Mouse (Mus musculus) layer of hippocampus, postnatal 25 days (tissue): ENCODE measurements at regions not wholly inside any gene's neighbourhood (a gene's known extent, or its start where the extent isn't known, plus 50 kb on each side); places are given as distances from the start of the nearest gene placed in this dataset.

ENCODE experiments used
- DNase-seq, 2 experiments: peaks; one replicate each; pipeline ENCODE4 v3.0.0; 2022; ENCODE audit warnings: mixed read lengths in 2 of 2, low spot score in 1 of 2; ENCODE audit errors: extremely low spot score in 1 of 2

- no peak for DNase-seq
Measured at GRCm38 (mm10) chr1:169060627-169061026, 470.6 kb downstream of the Nuf2 start.

GRCm38 (mm10) chr1:169060145-169060544, 471.1 kb downstream of the Nuf2 start:
- no peak for DNase-seq

- no peak for DNase-seq
Measured at GRCm38 (mm10) chr1:169051863-169052257, 479.4 kb downstream of the Nuf2 start.

DNA sequence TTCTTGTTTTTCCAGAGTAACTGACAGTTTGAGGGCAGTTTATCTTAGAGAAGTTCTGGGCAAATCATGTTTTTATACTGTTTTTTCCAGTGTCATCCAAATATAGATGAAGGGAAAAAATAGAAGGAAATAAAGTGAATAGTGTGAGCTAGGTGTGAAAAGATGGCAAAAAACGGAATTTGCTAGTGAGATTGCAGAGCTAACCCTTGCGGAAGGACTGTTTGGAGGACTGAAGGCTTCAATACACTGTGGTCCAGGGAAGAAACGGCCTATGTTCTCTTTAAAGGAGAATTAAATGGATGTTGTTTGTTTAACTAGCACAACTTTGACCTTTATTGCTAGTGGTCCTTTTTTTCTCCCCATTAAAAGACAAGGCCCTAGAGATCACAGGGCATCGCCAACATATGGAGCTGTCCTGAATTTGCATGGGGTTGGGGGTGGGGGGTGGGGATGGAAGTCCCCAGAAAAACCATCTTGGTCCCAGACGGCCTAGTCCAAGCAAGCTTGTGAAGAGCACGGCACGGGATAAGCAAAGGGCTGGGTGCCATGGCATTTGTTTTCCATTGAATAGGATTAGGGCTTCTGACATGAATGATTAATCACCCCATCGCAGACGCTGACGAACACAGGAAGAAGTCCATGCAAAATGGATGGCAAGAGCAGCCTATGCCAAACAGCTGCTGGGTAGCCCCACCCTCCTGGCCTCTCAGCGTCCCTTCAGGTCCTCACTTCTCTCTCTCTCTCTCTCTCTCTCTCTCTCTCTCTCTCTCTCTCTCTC, 480.0 kb downstream of the Nuf2 start:
- DNase-seq, result no peak

GRCm38 (mm10) chr1:169049846-169050245, 481.4 kb downstream of the Nuf2 start:
- DNase-seq, result no peak

DNA sequence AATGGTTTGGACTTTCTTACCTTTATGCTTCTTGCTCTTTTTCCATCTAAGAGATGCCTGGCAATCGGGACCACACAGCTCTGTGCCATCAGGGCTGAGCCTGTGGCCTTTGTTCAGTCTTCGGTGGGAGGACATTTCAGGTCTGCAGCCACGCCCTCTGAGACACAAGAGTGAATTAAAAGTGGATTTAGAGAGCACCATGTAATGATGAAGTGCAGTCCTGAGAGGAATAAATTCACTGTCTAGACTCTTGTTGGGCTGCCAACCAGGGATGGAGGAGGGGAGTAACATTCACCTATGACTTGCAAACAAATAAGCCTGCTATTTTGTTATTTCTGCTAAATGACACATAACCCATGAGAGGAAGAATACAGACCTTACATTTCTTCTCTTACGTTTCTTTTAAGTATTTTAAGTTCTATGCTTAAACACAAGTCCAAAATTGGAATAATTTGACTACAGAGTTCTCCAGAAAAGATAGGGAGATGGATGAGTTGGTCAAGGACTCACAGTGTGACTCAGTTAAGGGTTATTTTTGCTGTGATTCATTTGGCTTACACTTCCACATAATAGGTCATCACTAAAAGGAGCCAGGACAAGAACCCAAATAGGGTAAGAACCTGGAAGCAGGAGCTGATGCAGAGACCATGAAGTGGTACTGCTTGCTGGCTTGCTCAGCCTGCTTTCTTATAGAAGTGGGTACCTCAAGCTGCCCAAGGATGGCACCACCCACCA, 484.3 kb downstream of the Nuf2 start:
- DNase-seq, result no peak

DNA sequence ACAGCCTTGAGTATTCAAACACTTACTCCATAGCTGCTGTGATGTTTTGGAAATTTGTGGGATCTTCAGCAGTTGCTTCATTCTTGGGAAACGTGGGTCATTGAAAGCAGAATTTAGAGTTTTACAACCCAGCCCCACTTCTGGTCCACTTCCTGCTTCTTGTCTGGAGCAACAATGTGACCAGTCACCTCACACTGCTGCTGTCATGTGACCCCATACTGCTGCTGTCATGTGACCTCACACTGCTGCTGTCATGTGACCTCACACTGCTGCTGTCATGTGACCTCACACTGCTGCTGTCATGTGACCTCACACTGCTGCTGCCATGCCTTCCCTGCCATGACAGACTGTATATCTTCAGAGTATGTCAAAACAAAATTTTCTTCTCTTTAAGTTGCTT, 497.7 kb downstream of the Nuf2 start:
- DNase-seq, result no peak

DNA sequence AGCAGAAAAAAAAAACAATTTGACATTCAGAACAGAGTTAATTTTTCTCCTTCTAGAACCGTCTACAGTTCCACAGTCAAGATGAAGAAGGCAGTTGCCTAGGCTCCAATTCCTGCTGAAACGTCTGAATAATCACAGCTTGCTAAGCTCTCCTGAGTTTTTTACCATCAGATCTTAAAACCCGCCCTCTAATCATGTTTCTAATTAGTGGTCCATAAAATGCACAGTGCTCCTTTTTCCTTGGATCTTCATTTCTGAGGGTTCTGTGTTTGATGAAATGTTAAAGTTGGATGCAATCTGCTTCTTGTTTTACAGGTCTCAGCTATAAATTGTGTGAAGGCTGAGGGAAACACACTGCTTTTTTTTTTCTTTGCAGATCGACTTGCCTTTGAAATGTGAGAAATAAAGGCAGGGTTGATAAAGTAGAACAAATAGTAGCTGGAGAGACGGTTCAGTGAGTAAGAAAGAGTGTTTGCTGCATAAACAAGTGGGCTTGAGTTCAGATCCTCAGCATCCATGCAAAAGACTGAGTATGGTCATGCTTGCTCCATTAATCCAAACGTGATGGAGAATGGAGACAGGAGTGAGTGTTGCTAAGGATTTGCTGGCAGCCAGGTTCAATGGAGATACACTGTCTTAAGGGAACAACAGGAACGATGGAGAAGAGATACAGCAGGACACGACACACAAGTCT, 499.3 kb downstream of the Nuf2 start:
- DNase-seq, result no peak

DNA sequence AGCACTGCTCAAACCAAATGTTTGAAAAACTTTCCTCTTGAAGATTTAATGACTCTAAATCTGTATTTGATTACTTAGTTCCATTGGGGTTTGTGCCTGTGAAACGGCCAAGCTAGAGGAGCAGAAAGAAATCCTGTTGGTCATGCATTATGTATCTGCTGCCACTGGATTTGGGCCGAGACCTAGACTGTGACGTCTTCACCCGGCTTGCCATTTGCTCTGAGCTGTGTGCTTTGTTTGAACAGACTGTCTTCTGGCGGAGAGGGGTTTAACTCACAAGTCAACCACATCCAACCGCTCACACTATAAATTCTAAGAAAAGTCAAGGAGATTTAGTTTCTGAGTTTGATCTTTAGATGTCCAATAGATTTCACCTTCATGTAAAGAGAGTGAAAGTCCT, 503.6 kb downstream of the Nuf2 start:
- no peak for DNase-seq

DNA sequence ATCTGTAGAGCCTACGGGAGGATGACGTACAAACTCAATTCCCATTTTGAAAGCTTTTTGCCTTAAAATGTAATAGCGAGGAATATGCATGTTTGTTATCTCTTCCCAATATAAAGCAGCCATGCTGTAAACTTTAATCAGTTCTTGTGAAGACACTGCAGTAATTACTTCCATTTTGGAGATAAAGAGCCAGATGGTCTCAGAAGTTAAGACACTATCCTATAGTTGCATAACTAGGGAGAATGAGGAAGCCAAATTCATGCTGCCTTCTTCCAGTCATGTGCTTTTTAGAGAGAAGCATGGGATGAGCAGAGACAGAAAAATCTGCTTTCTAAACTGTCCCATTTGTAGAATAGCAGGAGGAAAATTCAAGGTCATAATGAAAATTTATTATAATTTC, 504.0 kb downstream of the Nuf2 start:
- DNase-seq, result no peak

- no peak for DNase-seq
Measured at GRCm38 (mm10) chr1:169024531-169024930, 506.7 kb downstream of the Nuf2 start.

- peak; percentile 8 to 29 for DNase-seq
Measured at GRCm38 (mm10) chr1:168991506-168992244, 539.6 kb downstream of the Nuf2 start.

DNA sequence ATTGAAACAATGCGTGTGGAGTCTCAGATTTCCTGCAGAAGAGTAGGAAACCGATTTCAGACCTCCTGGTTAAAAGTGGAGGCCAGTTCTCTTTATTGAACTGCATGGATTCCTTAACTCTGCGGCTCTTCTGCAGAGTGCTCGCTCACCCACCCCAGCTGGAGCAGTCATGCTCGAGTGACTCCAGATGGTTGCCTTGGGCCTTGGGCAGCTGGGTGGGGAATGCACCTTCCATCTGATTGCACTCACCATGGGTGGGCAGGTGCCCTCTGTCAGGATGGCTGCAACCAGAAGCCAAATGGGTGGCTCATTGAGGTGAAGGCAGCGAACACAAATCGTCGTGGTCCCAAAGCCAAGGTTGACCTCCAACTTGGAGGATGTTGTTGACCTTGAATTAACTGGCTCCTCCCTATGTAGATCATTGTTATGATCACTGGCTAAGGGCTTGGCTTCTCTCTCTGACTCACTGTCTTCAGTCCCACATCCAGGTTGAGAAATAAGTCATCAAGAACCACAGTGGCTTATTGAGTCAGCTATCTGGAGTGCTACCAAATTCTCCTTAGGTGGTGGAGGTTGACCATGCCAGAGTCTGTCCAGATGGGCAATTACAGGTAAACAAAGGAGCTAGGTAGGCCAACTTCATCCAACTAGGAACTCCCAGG, 543.1 kb upstream of the Pbx1 start:
- DNase-seq, result no peak

- DNase-seq, result no peak
Measured at GRCm38 (mm10) chr1:168969402-168969801, 537.3 kb upstream of the Pbx1 start.

- DNase-seq, result no peak
Measured at GRCm38 (mm10) chr1:168967334-168967733, 535.3 kb upstream of the Pbx1 start.

- DNase-seq, result no peak
Measured at GRCm38 (mm10) chr1:168964467-168964904, 532.4 kb upstream of the Pbx1 start.

DNA sequence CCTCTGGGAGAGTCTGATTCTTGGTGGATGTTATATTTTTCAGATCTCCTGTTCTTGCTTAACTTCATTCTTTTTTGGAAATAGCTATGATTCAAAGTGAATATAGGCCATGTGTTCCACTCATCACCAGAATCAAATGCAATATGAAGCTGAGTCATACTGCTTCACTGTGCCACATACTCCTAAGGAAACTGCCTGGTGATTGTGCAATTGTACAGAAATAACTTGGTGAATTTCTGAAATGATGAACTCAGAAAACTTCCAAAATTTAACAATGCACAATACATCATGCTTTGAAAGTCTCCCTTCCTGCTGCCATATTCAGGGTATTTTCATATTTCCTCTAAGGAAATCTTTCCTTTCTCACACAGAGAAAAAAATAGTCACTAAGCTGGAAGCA, 518.9 kb upstream of the Pbx1 start:
- no peak for DNase-seq

DNA sequence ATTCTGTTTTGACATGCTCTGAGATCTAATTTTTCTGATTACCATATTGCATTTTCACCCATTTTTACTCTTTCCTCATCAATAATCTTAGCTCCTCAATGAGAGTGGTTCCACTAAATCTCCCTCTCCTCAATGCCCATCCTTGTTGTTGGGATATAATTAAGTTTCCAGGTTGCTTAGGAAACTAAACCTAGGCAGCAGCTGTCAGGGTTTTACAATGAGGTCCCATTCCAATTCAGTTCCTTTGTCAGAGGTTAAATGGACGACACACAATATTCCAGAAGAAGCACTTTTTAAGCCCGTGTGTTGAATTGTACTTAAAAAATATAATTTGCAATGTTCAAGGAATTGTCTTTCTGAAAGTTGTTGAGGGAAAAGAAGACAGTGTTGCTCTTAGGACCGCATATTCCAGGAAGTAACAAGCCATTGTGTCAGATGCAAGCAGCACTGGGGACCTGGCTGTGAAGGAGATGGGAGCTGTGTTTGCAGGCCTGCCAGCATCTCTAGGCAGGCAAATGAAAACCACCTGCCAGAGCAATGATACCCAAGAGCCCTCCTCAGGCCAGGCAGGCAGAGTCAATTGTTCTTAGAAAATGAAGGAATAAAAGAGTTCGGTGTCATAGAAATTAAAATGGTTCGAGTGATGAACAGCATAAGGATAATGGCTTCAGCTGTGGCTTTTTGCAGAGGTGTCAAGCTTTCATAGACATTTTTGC, 492.2 kb upstream of the Pbx1 start:
- DNase-seq, result no peak

- DNase-seq, result no peak
Measured at GRCm38 (mm10) chr1:168918331-168919076, 486.4 kb upstream of the Pbx1 start.
